Mouse (Mus musculus) MEL (cell line): ENCODE data around the gene Brd1. TPM values are rescaled to one million over a fixed set of nuclear protein-coding genes. Genes with fewer than 3 reads are reported as not detected.
"Not testable (repeated sequence)": the region's sequence is repeated elsewhere in the genome, so short reads cannot be mapped to it uniquely, and the experiment has no call there.

ENCODE experiments used
- DNase-seq: peaks from one replicate; pipeline ENCODE4 v3.0.0; 2011; ENCODE audit warnings: low read depth, low spot score
- H3K27ac ChIP-seq: 2 replicates; pipeline ENCODE4 v1.5.1; 2012; ENCODE audit warnings: low read depth, mild to moderate bottlenecking, control low read depth, low read length, moderate library complexity; ENCODE audit not compliant: control insufficient read depth
- H3K27me3 ChIP-seq, 2 experiments: fragments of 150-350 bp in 1 of 2; sonication (generic) in 1 of 2; 2 replicates each; pipeline ENCODE4 v1.6.1; 2012; ENCODE audit warnings: low read length in 2 of 2, mild to moderate bottlenecking in 2 of 2, improper control_type of control experiment in 1 of 2, moderate library complexity in 1 of 2; ENCODE audit not compliant: insufficient read depth in 2 of 2, control insufficient read depth in 1 of 2
- H3K36me3 ChIP-seq, 2 experiments: 2 replicates each; pipeline ENCODE4 v1.6.1; 2012 to 2014; ENCODE audit warnings: low read length in 2 of 2, improper control_type of control experiment in 1 of 2, inconsistent platforms in 1 of 2, mild to moderate bottlenecking in 1 of 2; ENCODE audit not compliant: insufficient read depth in 2 of 2, control insufficient read depth in 1 of 2
- H3K4me1 ChIP-seq, 2 experiments: fragments of 150-350 bp in 1 of 2; sonication (generic) in 1 of 2; 2 replicates each; pipeline ENCODE4 v1.6.1; 2012; ENCODE audit warnings: low read length in 2 of 2, improper control_type of control experiment in 1 of 2, mild to moderate bottlenecking in 1 of 2; ENCODE audit not compliant: insufficient read depth in 2 of 2, control insufficient read depth in 1 of 2
- H3K4me3 ChIP-seq, 2 experiments: fragments of 150-350 bp in 1 of 2; sonication (generic) in 1 of 2; 2 replicates each; pipeline ENCODE4 v1.5.1; 2012; ENCODE audit warnings: low read depth in 2 of 2, low read length in 2 of 2, mild to moderate bottlenecking in 2 of 2, moderate library complexity in 2 of 2, control low read depth in 1 of 2, improper control_type of control experiment in 1 of 2; ENCODE audit not compliant: control insufficient read depth in 1 of 2, insufficient read depth in 1 of 2
- H3K79me2 ChIP-seq: 2 replicates; pipeline ENCODE4 v1.6.1; 2012; ENCODE audit warnings: mild to moderate bottlenecking, low read length, moderate library complexity; ENCODE audit not compliant: control insufficient read depth, poor library complexity, insufficient read depth
- H3K9ac ChIP-seq: 2 replicates; pipeline ENCODE4 v1.6.1; 2012; ENCODE audit warnings: low read depth, mild to moderate bottlenecking, control low read depth, low read length, moderate library complexity; ENCODE audit not compliant: control insufficient read depth, poor library complexity, severe bottlenecking
- H3K9me3 ChIP-seq: fragments of 150-350 bp; sonication (generic); replicated peaks from 2 replicates; pipeline ENCODE4 v1.6.1; 2012; ENCODE audit warnings: mild to moderate bottlenecking, low read length, improper control_type of control experiment, moderate library complexity; ENCODE audit not compliant: insufficient read depth
- CHD1 ChIP-seq: IDR thresholded peaks from 2 replicates; pipeline ENCODE4 v1.6.1; 2012; ENCODE audit warnings: low read depth, mild to moderate bottlenecking, inconsistent platforms, low read length, improper control_type of control experiment
- CHD2 ChIP-seq: IDR thresholded peaks from 2 replicates; pipeline ENCODE4 v1.6.1; 2011; ENCODE audit warnings: low read length, improper control_type of control experiment
- EP300 ChIP-seq, 2 experiments: IDR thresholded peaks; 2 replicates each; pipeline ENCODE4 v1.6.1; 2011; ENCODE audit warnings: improper control_type of control experiment in 2 of 2, low read length in 2 of 2, low read depth in 1 of 2, mild to moderate bottlenecking in 1 of 2
- ETS1 ChIP-seq: IDR thresholded peaks from 2 replicates; pipeline ENCODE4 v1.6.1; 2012; ENCODE audit warnings: low read depth, mild to moderate bottlenecking, inconsistent platforms, low read length, improper control_type of control experiment, moderate library complexity
- HCFC1 ChIP-seq: IDR thresholded peaks from 2 replicates; pipeline ENCODE4 v1.6.1; 2012; ENCODE audit warnings: low read depth, mild to moderate bottlenecking, inconsistent platforms, low read length, improper control_type of control experiment, moderate library complexity
- JUND ChIP-seq: IDR thresholded peaks from 2 replicates; pipeline ENCODE4 v1.6.1; 2011; ENCODE audit warnings: low read depth, mild to moderate bottlenecking, improper control_type of control experiment, low read length
- MAFK ChIP-seq: IDR thresholded peaks from 2 replicates; pipeline ENCODE4 v1.6.1; 2011; ENCODE audit warnings: low read depth, mild to moderate bottlenecking, low read length, improper control_type of control experiment, borderline replicate concordance
- NELFE ChIP-seq: IDR thresholded peaks from 2 replicates; pipeline ENCODE4 v1.6.1; 2011; ENCODE audit warnings: low read depth, low read length, improper control_type of control experiment
- POLR2A ChIP-seq, 2 experiments: IDR thresholded peaks; 2 replicates each; pipeline ENCODE4 v1.6.1; 2011 to 2012; ENCODE audit warnings: low read length in 2 of 2, mild to moderate bottlenecking in 2 of 2, control low read depth in 1 of 2, improper control_type of control experiment in 1 of 2, low read depth in 1 of 2, moderate library complexity in 1 of 2; ENCODE audit not compliant: control insufficient read depth in 1 of 2, insufficient read depth in 1 of 2, poor library complexity in 1 of 2
- POLR2AphosphoS2 ChIP-seq: IDR thresholded peaks from 2 replicates; pipeline ENCODE4 v1.6.1; 2011; ENCODE audit warnings: low read length, improper control_type of control experiment
- SMC3 ChIP-seq: IDR thresholded peaks from 2 replicates; pipeline ENCODE4 v1.6.1; 2011; ENCODE audit warnings: low read depth, low read length, improper control_type of control experiment
- TBP ChIP-seq: IDR thresholded peaks from 2 replicates; pipeline ENCODE4 v1.8.0; 2011; ENCODE audit warnings: low read depth, low read length, improper control_type of control experiment
- polyA plus RNA-seq, 2 experiments: library from polyadenylated mRNA; stranded (reverse) in 1 of 2; unstranded in 1 of 2; fragments of >175 nt in 1 of 2; fragments of >200 nt in 1 of 2; gene quantifications; 2 replicates each; pipeline versions ENCODE4 v1.2.1 to v1.2.4; 2012; ENCODE audit warnings: low replicate concordance in 2 of 2, low read depth in 1 of 2; ENCODE audit not compliant: insufficient read length in 2 of 2, insufficient read depth in 1 of 2, missing spikeins in 1 of 2
- total RNA-seq: library from RNA; depleted of rRNA; stranded (reverse); fragments of 300-350 nt; gene quantifications from 2 replicates; pipeline ENCODE4 v1.2.3, GENCODE M21; 2012

Brd1 gene
- total and polyA plus RNA-seq, 3 experiments = 33.7 to 72.7 (median 43.1) TPM

DNA sequence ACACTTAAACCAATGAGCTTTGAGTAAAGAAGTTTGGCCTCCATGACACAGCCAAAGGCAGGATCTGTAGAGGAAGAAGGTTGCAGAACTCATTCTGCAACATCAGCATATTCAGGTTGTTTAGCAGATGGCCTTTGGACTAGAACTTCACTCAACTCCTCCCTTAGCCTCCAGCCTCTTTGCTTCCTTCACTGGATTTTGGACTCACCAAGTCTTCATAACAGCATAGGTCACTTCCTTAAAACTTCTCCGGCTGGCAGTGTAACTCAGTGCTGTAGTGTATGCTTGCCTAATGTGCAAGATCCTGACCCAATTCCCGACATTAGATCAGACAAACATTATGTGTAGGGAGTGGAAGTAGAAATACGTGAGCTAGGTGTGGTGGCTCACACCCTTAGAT, 11.3 kb upstream of the Brd1 start:
- DNase-seq = no peak
- no peaks in the 10 kb centered on the region for H3K9me3 ChIP-seq
- H3K4me1 ChIP-seq = peaks cover 2 to 8% of the 10 kb centered on the region in 2 experiments; a peak in 3 of 4 replicates
- 0 out of 2 replicates have a peak, but pooled peaks cover 1% of the 10 kb centered on the region for H3K79me2 ChIP-seq
- no peak overlapping the region for H3K4me3 ChIP-seq
- no peak for TF ChIP-seq HCFC1
- peak; percentile 65 for TF ChIP-seq MAFK
- peaks cover 0 to 5% of the 10 kb centered on the region in 2 experiments; a peak in 2 of 4 replicates for H3K36me3 ChIP-seq
- no peak overlapping the region for H3K27ac ChIP-seq
- no peak overlapping the region for H3K9ac ChIP-seq
- H3K27me3 ChIP-seq = no peaks in the 10 kb centered on the region

- not testable (repeated sequence) for H3K36me3 ChIP-seq
- TF ChIP-seq EP300 (IDR thresholded peaks at IDR 0.05; ENCODE audit: low read depth in 1 of 2, low read length in 2 of 2) = peak; percentile 26 to 33; a peak in 2 of 4 replicates
- TF ChIP-seq TBP = 0 out of 2 replicates have a peak, but pooled peaks have one; percentile 26
- TF ChIP-seq, all 39 proteins: peak for 2; not testable (repeated sequence) for 37
- DNase-seq = peak; percentile 68
- not testable (repeated sequence) for H3K9ac ChIP-seq, H3K27ac ChIP-seq, H3K27me3 ChIP-seq, H3K4me1 ChIP-seq, H3K79me2 ChIP-seq, H3K9me3 ChIP-seq, H3K4me3 ChIP-seq
These were observed 9.3 kb upstream of the Brd1 start for GRCm38 (mm10) chr15:88743371-88743770.

DNA sequence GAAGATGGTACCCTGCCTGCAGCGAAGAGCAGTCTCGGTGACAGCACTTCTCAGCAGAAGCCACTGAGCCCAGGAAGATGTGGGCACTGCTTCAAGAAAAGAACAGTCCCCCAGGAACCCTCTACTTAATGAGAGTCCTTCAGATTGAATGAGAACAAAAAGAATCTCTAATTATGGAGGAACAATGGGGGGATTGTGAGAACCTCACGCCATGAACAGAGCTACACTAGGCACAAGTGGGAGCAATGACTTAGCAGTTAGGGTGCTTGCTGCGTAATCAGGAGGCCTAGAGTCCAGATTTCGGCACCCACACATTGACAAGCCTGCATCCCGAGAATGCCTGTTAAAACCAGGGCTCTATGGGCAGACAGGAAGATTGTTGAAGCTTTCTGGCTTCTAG, 7.3 kb upstream of the Brd1 start:
- no peak for DNase-seq
- no peaks in the 10 kb centered on the region; a peak in 1 of 4 replicates for H3K36me3 ChIP-seq
- no peaks in the 10 kb centered on the region for H3K27me3 ChIP-seq
- H3K9ac ChIP-seq = no peak overlapping the region
- H3K9me3 ChIP-seq = no peaks in the 10 kb centered on the region
- TF ChIP-seq CHD2 = no peak
- no peak for TF ChIP-seq NELFE
- no peak for TF ChIP-seq ETS1
- TF ChIP-seq POLR2AphosphoS2 = no peak
- no peak for TF ChIP-seq SMC3
- TF ChIP-seq POLR2A (IDR thresholded peaks at IDR 0.05; ENCODE audit: control insufficient read depth in 1 of 2, insufficient read depth in 1 of 2, low read depth in 1 of 2, low read length in 2 of 2, poor library complexity in 1 of 2) = no peak
- TF ChIP-seq JUND = no peak
- TF ChIP-seq CHD1 = no peak
- TF ChIP-seq, all 39 proteins: peak for 0
- Histone ChIP-seq H3K4me1 (no peaks in the 10 kb centered on the region), H3K27ac (no peak overlapping the region), H3K79me2 (no peaks in the 10 kb centered on the region), H3K4me3 (no peak overlapping the region)
